Mouse (Mus musculus) neural tube, embryonic 11.5 days (tissue): ENCODE data around the gene Rps19. TPM values are rescaled to one million over a fixed set of nuclear protein-coding genes. Genes with fewer than 3 reads are reported as not detected.

Source experiments
- ATAC-seq: fragments of 200-750 bp; cut with Nextera tagmentation; 2 replicates; pipeline ENCODE4 v1.8.0; 2017; ENCODE audit warnings: moderate number of reproducible peaks, mild to moderate bottlenecking, moderate TSS enrichment, moderate library complexity; ENCODE audit not compliant: insufficient read depth, low FRiP score, low TSS enrichment
- DNase-seq: peaks from one replicate; pipeline ENCODE4 v3.0.0-alpha.2; 2015; ENCODE audit warnings: low spot score
- H3K27ac ChIP-seq: fragments of 300-500 bp; sonication (generic); 2 replicates; pipeline ENCODE4 v1.5.1; 2014; ENCODE audit warnings: low read depth, mild to moderate bottlenecking, low read length
- H3K27me3 ChIP-seq: fragments of 300-500 bp; sonication (generic); 2 replicates; pipeline ENCODE4 v1.6.1; 2014; ENCODE audit warnings: mild to moderate bottlenecking, low read length, mixed read lengths; ENCODE audit not compliant: control insufficient read depth, insufficient read depth
- H3K36me3 ChIP-seq: fragments of 300-500 bp; sonication (generic); 2 replicates; pipeline ENCODE4 v1.6.1; 2014; ENCODE audit warnings: mild to moderate bottlenecking, low read length, moderate library complexity, mixed read lengths; ENCODE audit not compliant: control insufficient read depth, insufficient read depth
- H3K4me1 ChIP-seq: fragments of 300-500 bp; sonication (generic); 2 replicates; pipeline ENCODE4 v1.6.1; 2014; ENCODE audit warnings: low read length, mixed read lengths; ENCODE audit not compliant: control insufficient read depth, insufficient read depth
- H3K4me2 ChIP-seq: fragments of 300-500 bp; sonication (generic); 2 replicates; pipeline ENCODE4 v1.6.1; 2014; ENCODE audit warnings: low read depth, mild to moderate bottlenecking, moderate library complexity
- H3K4me3 ChIP-seq: fragments of 300-500 bp; sonication (generic); 2 replicates; pipeline ENCODE4 v1.5.1; 2014; ENCODE audit warnings: low read depth, low read length
- H3K9ac ChIP-seq: fragments of 300-500 bp; sonication (generic); 2 replicates; pipeline ENCODE4 v1.6.1; 2014; ENCODE audit warnings: mild to moderate bottlenecking, low read length
- H3K9me3 ChIP-seq: fragments of 300-500 bp; sonication (generic); 2 replicates; pipeline ENCODE4 v1.6.1; 2016; ENCODE audit warnings: low read length; ENCODE audit not compliant: control insufficient read depth
- WGBS: fragments of 180-500 bp; shearing (Covaris S2); extraction: QIAGEN DNeasy Blood & Tissue Kit; methylation state at CpG from one replicate; pipeline ENCODE4 v1.1.7; 2014; 5-methylcytosine and 5-hydroxymethylcytosine counted together
- polyA plus RNA-seq: library from polyadenylated mRNA; unstranded; fragments of >200 nt; fragmentation: Nextera tagmentation; extraction: Ambion mirVana; gene quantifications from 2 replicates; pipeline ENCODE4 v1.2.1, GENCODE M21; 2014

The Rps19 gene
- polyA plus RNA-seq, 1 experiment from 2014 or later, result 1,782 TPM

- 27% methylated on average over 5 of the region's 5 CpGs for WGBS
- Histone ChIP-seq H3K4me3 (no peak overlapping the region), H3K4me2 (no peak overlapping the region), H3K4me1 (no peaks in the 10 kb centered on the region), H3K9me3 (no peaks in the 10 kb centered on the region), H3K27ac (no peak overlapping the region), H3K36me3 (no peaks in the 10 kb centered on the region), H3K27me3 (no peaks in the 10 kb centered on the region), H3K9ac (no peak overlapping the region)
- DNase-seq (no peak), ATAC-seq (no peak)
These were observed 34.0 kb upstream of the Rps19 start for GRCm38 (mm10) chr7:24850162-24850561.

GRCm38 (mm10) chr7:24850899-24851303 lies 33.3 kb upstream of the Rps19 start:
- H3K36me3 ChIP-seq, result no peaks in the 10 kb centered on the region
- no peak overlapping the region for H3K4me2 ChIP-seq
- no peaks in the 10 kb centered on the region for H3K27me3 ChIP-seq
- H3K4me1 ChIP-seq, result no peaks in the 10 kb centered on the region
- ATAC-seq (no peak), DNase-seq (no peak)
- H3K9ac ChIP-seq, result no peak overlapping the region
- WGBS, result 37% methylated on average over 6 of the region's 6 CpGs
- no peaks in the 10 kb centered on the region for H3K9me3 ChIP-seq
- H3K4me3 ChIP-seq, result no peak overlapping the region
- no peak overlapping the region for H3K27ac ChIP-seq

DNA sequence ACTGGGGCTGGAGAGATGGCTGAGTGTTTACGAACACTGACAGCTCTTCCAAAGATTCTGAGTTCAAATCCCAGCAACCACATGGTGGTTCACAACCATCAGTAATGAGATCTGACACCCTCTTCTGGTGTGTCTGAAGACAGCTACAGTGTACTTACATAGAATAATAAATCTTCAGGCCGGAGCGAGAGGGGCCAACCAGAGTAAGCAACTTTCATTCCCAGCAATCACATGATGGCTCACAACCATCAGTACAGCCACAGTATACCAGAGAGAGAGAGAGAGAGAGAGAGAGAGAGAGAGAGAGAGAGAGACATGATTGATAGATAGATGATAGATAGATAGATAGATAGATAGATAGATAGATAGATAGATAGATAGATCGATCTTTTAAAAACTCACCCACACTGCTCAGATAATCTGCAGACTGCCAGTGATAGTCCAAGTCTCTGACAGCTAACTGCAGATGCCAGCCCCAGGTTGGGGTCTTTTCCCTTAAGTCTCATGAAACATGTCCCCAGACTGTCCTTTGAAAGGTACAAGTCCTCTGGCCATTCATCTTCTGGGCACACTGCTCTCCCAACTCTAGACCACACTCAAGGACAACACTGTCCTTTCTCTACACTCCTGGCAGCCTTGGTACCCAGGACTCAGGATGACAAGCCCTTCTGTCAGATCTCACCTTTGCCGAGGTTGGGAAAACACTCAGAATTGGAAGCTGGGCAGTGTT lies 32.4 kb upstream of the Rps19 start:
- H3K4me1 ChIP-seq, result no peaks in the 10 kb centered on the region
- no peaks in the 10 kb centered on the region for H3K27me3 ChIP-seq
- H3K4me2 ChIP-seq, result no peak overlapping the region
- no peaks in the 10 kb centered on the region for H3K36me3 ChIP-seq
- DNase-seq (no peak), ATAC-seq (no peak)
- H3K9ac ChIP-seq, result no peak overlapping the region
- no peak overlapping the region for H3K4me3 ChIP-seq
- 85% methylated on average over 5 of the region's 5 CpGs for WGBS
- no peaks in the 10 kb centered on the region for H3K9me3 ChIP-seq
- no peak overlapping the region for H3K27ac ChIP-seq

- H3K36me3 ChIP-seq, result no peaks in the 10 kb centered on the region
- H3K9me3 ChIP-seq, result no peaks in the 10 kb centered on the region
- H3K27me3 ChIP-seq, result no peaks in the 10 kb centered on the region
- H3K4me2 ChIP-seq, result no peak overlapping the region
- no peaks in the 10 kb centered on the region for H3K4me1 ChIP-seq
- DNase-seq (no peak), ATAC-seq (no peak)
- H3K9ac ChIP-seq, result no peak overlapping the region
- H3K27ac ChIP-seq, result no peak overlapping the region
- H3K4me3 ChIP-seq, result no peak overlapping the region
- 82% methylated on average over 8 of the region's 8 CpGs for WGBS
These were observed 31.5 kb upstream of the Rps19 start for GRCm38 (mm10) chr7:24852557-24853232.

GRCm38 (mm10) chr7:24853233-24853563 lies 31.0 kb upstream of the Rps19 start:
- ATAC-seq, result no peak
- Histone ChIP-seq H3K4me2 (no peak overlapping the region), H3K27ac (no peak overlapping the region), H3K27me3 (no peaks in the 10 kb centered on the region), H3K9me3 (no peaks in the 10 kb centered on the region), H3K4me3 (no peak overlapping the region), H3K9ac (no peak overlapping the region), H3K4me1 (no peaks in the 10 kb centered on the region), H3K36me3 (no peaks in the 10 kb centered on the region)
- DNase-seq, result no peak

GRCm38 (mm10) chr7:24853695-24854094 lies 30.5 kb upstream of the Rps19 start:
- no peaks in the 10 kb centered on the region for H3K4me1 ChIP-seq
- no peak overlapping the region for H3K9ac ChIP-seq
- no peak overlapping the region for H3K27ac ChIP-seq
- no peak overlapping the region for H3K4me3 ChIP-seq
- no peak for ATAC-seq
- H3K36me3 ChIP-seq, result no peaks in the 10 kb centered on the region
- no peak for DNase-seq
- H3K9me3 ChIP-seq, result no peaks in the 10 kb centered on the region
- no peaks in the 10 kb centered on the region for H3K27me3 ChIP-seq
- H3K4me2 ChIP-seq, result no peak overlapping the region
- 45% methylated on average over 7 of the region's 7 CpGs for WGBS

GRCm38 (mm10) chr7:24856460-24857120 lies 27.6 kb upstream of the Rps19 start:
- Histone ChIP-seq H3K4me2 (no peak overlapping the region), H3K27ac (no peak overlapping the region), H3K9me3 (no peaks in the 10 kb centered on the region), H3K4me3 (no peak overlapping the region), H3K27me3 (no peaks in the 10 kb centered on the region), H3K36me3 (no peaks in the 10 kb centered on the region), H3K4me1 (no peaks in the 10 kb centered on the region), H3K9ac (no peak overlapping the region)
- no peak for DNase-seq
- no peak for ATAC-seq
- 39% methylated on average over 6 of the region's 6 CpGs for WGBS

DNA sequence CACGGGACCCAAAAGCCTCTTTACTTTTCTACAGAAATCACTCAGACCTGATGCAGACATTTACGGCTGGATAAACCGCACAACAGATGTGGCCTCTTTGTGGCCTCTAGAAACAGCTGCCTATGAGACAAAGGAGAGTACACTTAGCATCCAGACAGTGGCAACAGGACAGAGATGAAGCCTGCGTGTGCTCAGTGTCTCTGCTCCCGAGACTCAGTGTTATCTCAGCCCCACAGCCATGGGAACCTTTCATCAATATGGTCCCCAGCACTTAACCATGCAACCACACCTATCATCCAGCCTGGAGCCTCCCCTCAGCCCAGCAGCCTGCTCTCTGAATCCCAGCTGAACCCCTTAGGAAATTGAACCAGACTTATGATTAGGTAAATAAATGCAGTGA lies 24.9 kb upstream of the Rps19 start:
- Histone ChIP-seq H3K27ac (no peak overlapping the region), H3K4me1 (no peaks in the 10 kb centered on the region), H3K4me2 (no peak overlapping the region), H3K9ac (no peak overlapping the region), H3K4me3 (no peak overlapping the region), H3K9me3 (no peaks in the 10 kb centered on the region), H3K36me3 (no peaks in the 10 kb centered on the region), H3K27me3 (no peaks in the 10 kb centered on the region)
- 67% methylated on average over 5 of the region's 5 CpGs for WGBS
- ATAC-seq (no peak), DNase-seq (no peak)

- WGBS, result 93% methylated on average over 7 of the region's 7 CpGs
- no peak within 1 kb of the TSS for H3K4me2 ChIP-seq
- no peak for DNase-seq
- no peak within 1 kb of the TSS for H3K4me3 ChIP-seq
- H3K27ac ChIP-seq, result no peak within 1 kb of the TSS
- no peaks in the 10 kb centered on the region for H3K27me3 ChIP-seq
- no peaks in the 10 kb centered on the region for H3K4me1 ChIP-seq
- no peaks in the 10 kb centered on the region for H3K9me3 ChIP-seq
- no peaks in the 10 kb centered on the region for H3K36me3 ChIP-seq
- no peak for ATAC-seq
- H3K9ac ChIP-seq, result no peak within 1 kb of the TSS
These were observed 22.3 kb upstream of the Rps19 start, which contains the start of gene Gm9844 for GRCm38 (mm10) chr7:24861913-24862312. Gene Gm9844, plus strand, starts transcription at chr7:24862213.
